ENCODE assay signal across 21 mouse cellular contexts in genomic region chr1:82785546-82785945, GRCm38 (mm10). TPM values are rescaled to one million over a fixed set of nuclear protein-coding genes. Genes with fewer than 3 reads are reported as not detected.
DNase-seq lines count a peak whose midpoint lies in the region; ATAC-seq and TF ChIP-seq lines count a peak whose summit lies in the region.
"Had no signal": no experiment of that assay in that cellular context is flagged by ENCODE, and none has a peak within 500 bp of the region (broad histone marks: within the 10 kb centered on the region; RNA-seq: fewer than 3 reads in every experiment).

No protein-coding gene starts in this region.

- H3K4me3 ChIP-seq in MEL (ENCODE audit: control insufficient read depth in 1 of 2, insufficient read depth in 1 of 2, low read depth in 2 of 2, low read length in 2 of 2) = no peak overlapping the region
- H3K4me3 ChIP-seq in liver, embryonic 13.5 days (replicated peaks) = no peak overlapping the region
- no peak overlapping the region for H3K4me3 ChIP-seq in forebrain, embryonic 13.5 days
- H3K4me3 ChIP-seq: left cerebral cortex, adult 2 months; lung, embryonic 15.5 days; stomach, embryonic 15.5 days had no signal

- TF ChIP-seq POLR2A in MEL (IDR thresholded peaks at IDR 0.05; ENCODE audit: control insufficient read depth in 1 of 2, insufficient read depth in 1 of 2, low read depth in 1 of 2, low read length in 2 of 2, poor library complexity in 1 of 2) = no peak

- no peak for TF ChIP-seq EP300 in MEL (IDR thresholded peaks at IDR 0.05; ENCODE audit: low read depth in 1 of 2, low read length in 2 of 2)

- intact Hi-C loops in gastrocnemius, postnatal 14 days (cut with DNase I; ENCODE audit: low total_unique reads) = loop anchor here (2.0 to 10.0 kb wide), 2 partner anchors 201 to 289 kb away; no protein-coding TSS in a partner anchor

- 69% methylated on average over 6 of the region's 6 CpGs for WGBS in liver, embryonic 13.5 days (ENCODE audit: insufficient replicate concordance)
- 79% methylated on average over 6 of the region's 6 CpGs for WGBS in forebrain, embryonic 13.5 days

- H3K79me2 ChIP-seq in MEL (ENCODE audit: control insufficient read depth, insufficient read depth, low read length, poor library complexity) = no peaks in the 10 kb centered on the region

- peak; percentile 16 for DNase-seq in gastrocnemius, postnatal 14 days
- no peak for DNase-seq in gastrocnemius, adult 8-10 months (ENCODE audit: low spot score in 2 of 2)
- peak; percentile 19 for DNase-seq in MEL (ENCODE audit: low read depth, low spot score)
- DNase-seq in liver, embryonic 13.5 days = no peak
- peak; percentile 77 for DNase-seq in lung, postnatal 25 days (ENCODE audit: low spot score)
- no peak for DNase-seq in adrenal gland, adult 18-20 months (ENCODE audit: low spot score in 2 of 2)
- DNase-seq: cerebellum, adult 9-10 months; embryo, embryonic 11 days; heart, adult 11 months; kidney, adult 8-10 months; midbrain, embryonic 14.5 days; thymus, postnatal 4 days had no signal

- H3K27ac ChIP-seq in MEL (ENCODE audit: control insufficient read depth, low read depth, low read length) = no peak overlapping the region
- no peak overlapping the region for H3K27ac ChIP-seq in liver, embryonic 13.5 days
- H3K27ac ChIP-seq in forebrain, embryonic 13.5 days = no peak overlapping the region
- H3K27ac ChIP-seq: hindbrain, embryonic 14.5 days; left cerebral cortex, adult 2 months; lung, embryonic 15.5 days; stomach, embryonic 15.5 days had no signal

- TF ChIP-seq RAD21 in MEL (IDR thresholded peaks at IDR 0.05; ENCODE audit: low read depth, low read length) = no peak

- no peaks in the 10 kb centered on the region for H3K27me3 ChIP-seq in MEL (ENCODE audit: control insufficient read depth in 1 of 2, insufficient read depth in 2 of 2, low read length in 2 of 2)
- H3K27me3 ChIP-seq in liver, embryonic 13.5 days = no peaks in the 10 kb centered on the region
- 0 out of 2 replicates have a peak, but pooled peaks cover 3% of the 10 kb centered on the region for H3K27me3 ChIP-seq in forebrain, embryonic 13.5 days
- H3K27me3 ChIP-seq: lung, embryonic 15.5 days; stomach, embryonic 15.5 days had no signal

- 0 out of 4 replicates have a peak, but pooled peaks cover 0 to 2% of the 10 kb centered on the region in 2 experiments for H3K36me3 ChIP-seq in MEL (ENCODE audit: control insufficient read depth in 1 of 2, insufficient read depth in 2 of 2, low read length in 2 of 2)
- no peaks in the 10 kb centered on the region for H3K36me3 ChIP-seq in liver, embryonic 13.5 days
- H3K36me3 ChIP-seq in forebrain, embryonic 13.5 days (ENCODE audit: poor library complexity, severe bottlenecking) = no peaks in the 10 kb centered on the region
- H3K36me3 ChIP-seq: lung, embryonic 15.5 days; stomach, embryonic 15.5 days had no signal

- H3K4me2 ChIP-seq in liver, embryonic 13.5 days = no peak overlapping the region
- no peak overlapping the region for H3K4me2 ChIP-seq in forebrain, embryonic 13.5 days
- H3K4me2 ChIP-seq: hindbrain, embryonic 14.5 days; lung, embryonic 15.5 days; stomach, embryonic 15.5 days had no signal

- ATAC-seq in liver, embryonic 13.5 days (ENCODE audit: low read depth) = peak; percentile 67; the same call in 1 of the 2 replicates
- ATAC-seq in erythroid progenitor cell, adult 5-6 weeks (replicated peaks; ENCODE audit: low FRiP score, poor library complexity, severe bottlenecking) = no peak; the same call in 1 of the 2 replicates
- ATAC-seq in forebrain, embryonic 13.5 days = no peak

- H3K4me1 ChIP-seq in MEL (ENCODE audit: control insufficient read depth in 1 of 2, insufficient read depth in 2 of 2, low read length in 2 of 2) = peaks cover 0 to 6% of the 10 kb centered on the region in 2 experiments; a peak in 2 of 4 replicates
- peaks cover 7% of the 10 kb centered on the region; the same call in 1 of the 2 replicates for H3K4me1 ChIP-seq in liver, embryonic 13.5 days (replicated peaks)
- 0 out of 2 replicates have a peak, but pooled peaks cover 3% of the 10 kb centered on the region for H3K4me1 ChIP-seq in forebrain, embryonic 13.5 days
- H3K4me1 ChIP-seq: stomach, embryonic 15.5 days had no signal

- TF ChIP-seq CTCF in MEL (IDR thresholded peaks at IDR 0.05 in 2 of 3, conservative IDR thresholded peaks at IDR 0.05 in 1 of 3; ENCODE audit: control insufficient read depth in 1 of 3, insufficient read depth in 1 of 3, low read depth in 2 of 3, low read length in 3 of 3, poor library complexity in 1 of 3, severe bottlenecking in 1 of 3) = no peak

- H3K9me3 ChIP-seq in MEL (replicated peaks; ENCODE audit: insufficient read depth, low read length) = no peaks in the 10 kb centered on the region
- H3K9me3 ChIP-seq in liver, embryonic 13.5 days (replicated peaks) = no peaks in the 10 kb centered on the region
- no peaks in the 10 kb centered on the region for H3K9me3 ChIP-seq in forebrain, embryonic 13.5 days (replicated peaks)
- H3K9me3 ChIP-seq: lung, embryonic 15.5 days; stomach, embryonic 15.5 days had no signal

- no peak overlapping the region for H3K9ac ChIP-seq in MEL (ENCODE audit: control insufficient read depth, low read depth, low read length, poor library complexity, severe bottlenecking)
- no peak overlapping the region for H3K9ac ChIP-seq in liver, embryonic 13.5 days
- no peak overlapping the region; the same call in 1 of the 2 replicates for H3K9ac ChIP-seq in forebrain, embryonic 13.5 days
- H3K9ac ChIP-seq: hindbrain, embryonic 14.5 days; lung, embryonic 15.5 days; stomach, embryonic 15.5 days had no signal

TF ChIP-seq in MEL, 35 proteins besides CTCF, POLR2A, EP300 and RAD21:
- TF ChIP-seq BHLHE40 (IDR thresholded peaks at IDR 0.05; ENCODE audit: borderline replicate concordance, low read depth, low read length) = no peak
- no peak for TF ChIP-seq UBTF (IDR thresholded peaks at IDR 0.05; ENCODE audit: borderline replicate concordance, insufficient read depth, low read depth, low read length)
- no peak for TF ChIP-seq POLR2AphosphoS5 (IDR thresholded peaks at IDR 0.05; ENCODE audit: borderline replicate concordance, low read depth, low read length)
- no peak for TF ChIP-seq GATA1 (IDR thresholded peaks at IDR 0.05; ENCODE audit: low read depth, low read length)
- TF ChIP-seq MAX (IDR thresholded peaks at IDR 0.05; ENCODE audit: low read length) = no peak
- no peak for TF ChIP-seq ZNF384 (IDR thresholded peaks at IDR 0.05; ENCODE audit: low read depth, low read length)
- TF ChIP-seq TBP (IDR thresholded peaks at IDR 0.05; ENCODE audit: low read depth, low read length) = no peak
- TF ChIP-seq NRF1 (IDR thresholded peaks at IDR 0.05; ENCODE audit: insufficient read depth, low read depth, low read length, poor library complexity, severe bottlenecking) = no peak
- no peak for TF ChIP-seq USF1 (IDR thresholded peaks at IDR 0.05; ENCODE audit: low read depth, low read length)
- TF ChIP-seq ZC3H11A (IDR thresholded peaks at IDR 0.05; ENCODE audit: low read depth, low read length) = no peak
- TF ChIP-seq MYB (IDR thresholded peaks at IDR 0.05; ENCODE audit: low read depth, low read length) = no peak
- no peak for TF ChIP-seq GABPA (IDR thresholded peaks at IDR 0.05; ENCODE audit: low read depth, low read length)
- TF ChIP-seq MAFK (IDR thresholded peaks at IDR 0.05; ENCODE audit: borderline replicate concordance, low read depth, low read length) = no peak
- TF ChIP-seq ZMIZ1 (IDR thresholded peaks at IDR 0.05; ENCODE audit: low read depth, low read length) = no peak
- TF ChIP-seq ETS1 (IDR thresholded peaks at IDR 0.05; ENCODE audit: low read depth, low read length) = no peak

RNA-seq across cellular contexts. Expression of gene Gm47791, which starts 14.5 kb away (rescaled TPM):
- not detected for total RNA-seq in gastrocnemius, postnatal 14 days (2021)
- not detected for total RNA-seq in gastrocnemius, adult 8-10 months (2022)
- not detected in 2 replicates for total RNA-seq in MEL (2012; rRNA removed)
- polyA plus RNA-seq in MEL (2012; ENCODE audit: insufficient read depth in 1 of 2, insufficient read length in 2 of 2, low read depth in 1 of 2, low replicate concordance in 2 of 2, missing spikeins in 1 of 2) = not detected
- not detected in 2 replicates for polyA plus RNA-seq in liver, embryonic 13.5 days (2015; fragmentation: Nextera tagmentation; extraction: Ambion mirVana)
- total RNA-seq in adrenal gland, adult 18-20 months (2021) = not detected
- total RNA-seq in erythroid progenitor cell, adult 5-6 weeks (2015; ENCODE audit: low replicate concordance) = not detected in 2 replicates
- total RNA-seq in erythroid progenitor cell, adult 5-6 weeks (2017; ENCODE audit: low replicate concordance) = not detected in 2 replicates
- polyA plus RNA-seq in forebrain, embryonic 13.5 days (2015; fragmentation: Nextera tagmentation; extraction: Ambion mirVana) = not detected in 2 replicates
- total RNA-seq: layer of hippocampus, adult 18-20 months; left cerebral cortex, adult 2 months had no signal
- polyA plus RNA-seq: heart, embryonic 16.5 days; hindbrain, embryonic 14.5 days; lung, embryonic 15.5 days; midbrain, embryonic 14.5 days; neural tube, embryonic 11.5 days; stomach, embryonic 15.5 days had no signal

RNA-seq across cellular contexts. Expression of gene Tm4sf20, which starts 17.3 kb away (rescaled TPM):
- not detected for total RNA-seq in gastrocnemius, postnatal 14 days (2021)
- not detected for total RNA-seq in gastrocnemius, adult 8-10 months (2022)
- total RNA-seq in MEL (2012; rRNA removed) = not detected in 2 replicates
- polyA plus RNA-seq in MEL (2012; ENCODE audit: insufficient read depth in 1 of 2, insufficient read length in 2 of 2, low read depth in 1 of 2, low replicate concordance in 2 of 2, missing spikeins in 1 of 2) = not detected
- polyA plus RNA-seq in liver, embryonic 13.5 days (2015; fragmentation: Nextera tagmentation; extraction: Ambion mirVana) = 0.25 TPM in 1 of 2 replicates, not detected in the other
- total RNA-seq in adrenal gland, adult 18-20 months (2021) = not detected
- not detected in 2 replicates for total RNA-seq in erythroid progenitor cell, adult 5-6 weeks (2015; ENCODE audit: low replicate concordance)
- total RNA-seq in erythroid progenitor cell, adult 5-6 weeks (2017; ENCODE audit: low replicate concordance) = not detected in 2 replicates
- polyA plus RNA-seq in forebrain, embryonic 13.5 days (2015; fragmentation: Nextera tagmentation; extraction: Ambion mirVana) = 0.20 and 0.36 TPM in 2 replicates
- total RNA-seq: layer of hippocampus, adult 18-20 months; left cerebral cortex, adult 2 months had no signal
- polyA plus RNA-seq: hindbrain, embryonic 14.5 days had no signal

RNA-seq across cellular contexts. Expression of gene Agfg1, which starts 53.7 kb away (rescaled TPM):
- total RNA-seq in gastrocnemius, postnatal 14 days (2021) = 10 to 100 TPM; 21.5 to 25.3 TPM
- total RNA-seq in gastrocnemius, adult 8-10 months (2022) = 10 to 100 TPM; 22.0 to 24.1 (median 23.1) TPM
- total RNA-seq in MEL (2012; rRNA removed) = 34.1 and 38.2 TPM in 2 replicates
- 10 to 100 TPM in 1 of 2 experiments, not detected in 1; 58.6 TPM for polyA plus RNA-seq in MEL (2012; ENCODE audit: insufficient read depth in 1 of 2, insufficient read length in 2 of 2, low read depth in 1 of 2, low replicate concordance in 2 of 2, missing spikeins in 1 of 2)
- 47.2 and 53.9 TPM in 2 replicates for polyA plus RNA-seq in liver, embryonic 13.5 days (2015; fragmentation: Nextera tagmentation; extraction: Ambion mirVana)
- total RNA-seq in adrenal gland, adult 18-20 months (2021) = 10 to 100 TPM; 47.9 to 54.4 TPM
- total RNA-seq in erythroid progenitor cell, adult 5-6 weeks (2015; ENCODE audit: low replicate concordance) = 24.9 and 33.5 TPM in 2 replicates
- total RNA-seq in erythroid progenitor cell, adult 5-6 weeks (2017; ENCODE audit: low replicate concordance) = 24.1 and 25.6 TPM in 2 replicates
- polyA plus RNA-seq in forebrain, embryonic 13.5 days (2015; fragmentation: Nextera tagmentation; extraction: Ambion mirVana) = 28.6 and 31.7 TPM in 2 replicates

Comparison
In these comparisons a context has a peak if more than half of its experiments do, and no peak if none do; other contexts are left out.
1. DNase-seq: peak in gastrocnemius, postnatal 14 days (single experiment), MEL (single experiment) and lung, postnatal 25 days (single experiment); none in gastrocnemius, adult 8-10 months (0 of 2), liver, embryonic 13.5 days (single experiment) and adrenal gland, adult 18-20 months (0 of 2).